Mouse (Mus musculus) heart, postnatal 0 days (tissue): ENCODE results near the gene Dlg2. TPM values are rescaled to one million over a fixed set of nuclear protein-coding genes. Genes with fewer than 3 reads are reported as not detected.

Source experiments
- ATAC-seq: fragments of 200-750 bp; cut with Nextera tagmentation; 2 replicates; pipeline ENCODE4 v1.8.0; 2017; ENCODE audit warnings: low read depth, moderate number of reproducible peaks, moderate library complexity; ENCODE audit not compliant: insufficient read depth
- DNase-seq: peaks from one replicate; pipeline ENCODE4 v3.0.0-alpha.2; 2016; ENCODE audit warnings: low spot score
- H3K27ac ChIP-seq: fragments of 300-500 bp; sonication (generic); 2 replicates; pipeline ENCODE4 v1.5.1; 2014; ENCODE audit warnings: low read depth, mild to moderate bottlenecking
- H3K27me3 ChIP-seq: fragments of 300-500 bp; sonication (generic); 2 replicates; pipeline ENCODE4 v1.6.1; 2014; ENCODE audit warnings: low read length, mixed read lengths; ENCODE audit not compliant: control insufficient read depth, insufficient read depth
- H3K36me3 ChIP-seq: fragments of 300-500 bp; sonication (generic); replicated peaks from 2 replicates; pipeline ENCODE4 v1.6.1; 2014; ENCODE audit warnings: low read length, mixed read lengths; ENCODE audit not compliant: control insufficient read depth, insufficient read depth
- H3K4me1 ChIP-seq: fragments of 300-500 bp; sonication (generic); 2 replicates; pipeline ENCODE4 v1.6.1; 2014; ENCODE audit warnings: antibody characterized with exemption; ENCODE audit not compliant: control insufficient read depth, insufficient read depth
- H3K4me2 ChIP-seq: fragments of 300-500 bp; sonication (generic); 2 replicates; pipeline ENCODE4 v1.6.1; 2014; ENCODE audit warnings: low read depth, mild to moderate bottlenecking, low read length, moderate library complexity
- H3K4me3 ChIP-seq: fragments of 300-500 bp; sonication (generic); 2 replicates; pipeline ENCODE4 v1.5.1; 2014; ENCODE audit warnings: low read depth, low read length
- H3K9ac ChIP-seq: fragments of 300-500 bp; sonication (generic); replicated peaks from 2 replicates; pipeline ENCODE4 v1.6.1; 2014; ENCODE audit warnings: low read depth, low read length, mixed read lengths
- H3K9me3 ChIP-seq: fragments of 300-500 bp; sonication (generic); replicated peaks from 2 replicates; pipeline ENCODE4 v1.6.1; 2016; ENCODE audit warnings: low read length; ENCODE audit not compliant: control insufficient read depth
- CTCF ChIP-seq: IDR thresholded peaks from 2 replicates; pipeline ENCODE4 v1.5.1; 2016; ENCODE audit warnings: antibody characterized with exemption, control low read depth, low read depth
- EP300 ChIP-seq: IDR thresholded peaks from 2 replicates; pipeline ENCODE4 v1.6.1; 2016; ENCODE audit warnings: antibody characterized with exemption, low read depth
- WGBS: fragments of 180-500 bp; shearing (Covaris S2); extraction: QIAGEN DNeasy Blood & Tissue Kit; methylation state at CpG from one replicate; pipeline ENCODE4 v1.1.7; 2014; 5-methylcytosine and 5-hydroxymethylcytosine counted together
- polyA plus RNA-seq: library from polyadenylated mRNA; unstranded; fragments of >200 nt; fragmentation: Nextera tagmentation; extraction: Ambion mirVana; gene quantifications from 2 replicates; pipeline ENCODE4 v1.2.1, GENCODE M21; 2015
- total RNA-seq: library from RNA; depleted of rRNA; stranded (reverse); fragments of >200 nt; gene quantifications from 2 replicates; pipeline ENCODE4 v1.2.3, GENCODE M21; 2014; ENCODE audit warnings: low replicate concordance

Dlg2 gene
- total and polyA plus RNA-seq, 2 experiments from 2014 or later = 1.3 to 2.3 TPM

- no peak overlapping the region for H3K27ac ChIP-seq
- no peak overlapping the region for H3K4me2 ChIP-seq
- no peak for ATAC-seq
- H3K9me3 ChIP-seq = no peaks in the 10 kb centered on the region
- no peak overlapping the region for H3K9ac ChIP-seq
- no peaks in the 10 kb centered on the region for H3K4me1 ChIP-seq
- no peak overlapping the region for H3K4me3 ChIP-seq
- H3K27me3 ChIP-seq = no peaks in the 10 kb centered on the region
- WGBS = 83% methylated on average over 3 of the region's 3 CpGs
- H3K36me3 ChIP-seq = no peaks in the 10 kb centered on the region
- TF ChIP-seq EP300 (no peak), CTCF (no peak)
- no peak for DNase-seq
Measured at GRCm38 (mm10) chr7:91461352-91461751, 984.9 kb downstream of the Dlg2 start.

DNA sequence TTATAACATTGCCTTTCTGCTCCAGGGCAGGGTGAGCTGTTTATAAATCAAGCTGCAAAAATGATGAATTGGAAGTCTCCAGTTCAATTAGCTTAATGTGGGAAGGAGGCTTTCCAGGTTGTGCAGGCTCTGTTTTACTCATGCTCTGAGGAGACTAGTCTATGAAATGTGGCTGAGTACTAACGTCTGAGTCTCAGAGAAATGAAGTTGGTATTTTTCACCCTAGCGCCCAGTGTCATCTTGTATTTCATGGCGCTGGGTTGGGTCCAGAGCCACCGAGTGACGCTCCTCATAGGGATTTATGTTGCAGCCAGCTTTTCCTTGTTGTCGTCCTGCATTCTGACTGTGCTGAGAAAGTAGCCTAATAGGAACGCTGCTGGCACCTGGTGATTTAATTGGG, 986.8 kb downstream of the Dlg2 start:
- Histone ChIP-seq H3K36me3 (no peaks in the 10 kb centered on the region), H3K27ac (no peak overlapping the region), H3K4me2 (no peak overlapping the region), H3K9me3 (no peaks in the 10 kb centered on the region), H3K9ac (no peak overlapping the region), H3K4me3 (no peak overlapping the region), H3K4me1 (no peaks in the 10 kb centered on the region), H3K27me3 (no peaks in the 10 kb centered on the region)
- TF ChIP-seq EP300 (no peak), CTCF (no peak)
- WGBS = 53% methylated on average over 7 of the region's 7 CpGs
- ATAC-seq (no peak), DNase-seq (no peak)

DNA sequence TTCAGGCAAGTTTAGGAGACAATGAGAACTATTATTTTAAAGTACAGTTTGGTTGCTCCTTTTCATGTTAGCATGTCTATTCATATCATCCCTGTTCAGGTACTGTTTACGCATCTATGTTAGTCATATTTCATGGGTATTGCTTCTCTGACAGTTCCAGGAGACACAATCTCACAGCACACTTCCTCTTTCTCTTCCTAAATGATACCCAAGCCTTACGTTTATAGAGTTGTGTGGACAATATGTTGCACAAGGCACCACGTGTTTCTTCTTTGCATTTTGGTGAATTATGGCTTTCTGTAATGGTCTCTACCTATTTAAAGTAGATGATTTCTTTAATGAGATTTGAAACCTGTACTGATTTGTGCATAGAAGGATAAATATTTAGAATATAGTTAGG, 990.6 kb downstream of the Dlg2 start:
- H3K27ac ChIP-seq = no peak overlapping the region
- ATAC-seq (no peak), DNase-seq (no peak)
- no peaks in the 10 kb centered on the region for H3K9me3 ChIP-seq
- WGBS = 64% methylated on average over 3 of the region's 3 CpGs
- H3K4me1 ChIP-seq = no peaks in the 10 kb centered on the region
- no peak overlapping the region for H3K4me3 ChIP-seq
- H3K9ac ChIP-seq = no peak overlapping the region
- H3K36me3 ChIP-seq = no peaks in the 10 kb centered on the region
- no peak overlapping the region for H3K4me2 ChIP-seq
- no peak for TF ChIP-seq CTCF
- TF ChIP-seq EP300 = no peak
- H3K27me3 ChIP-seq = no peaks in the 10 kb centered on the region

DNA sequence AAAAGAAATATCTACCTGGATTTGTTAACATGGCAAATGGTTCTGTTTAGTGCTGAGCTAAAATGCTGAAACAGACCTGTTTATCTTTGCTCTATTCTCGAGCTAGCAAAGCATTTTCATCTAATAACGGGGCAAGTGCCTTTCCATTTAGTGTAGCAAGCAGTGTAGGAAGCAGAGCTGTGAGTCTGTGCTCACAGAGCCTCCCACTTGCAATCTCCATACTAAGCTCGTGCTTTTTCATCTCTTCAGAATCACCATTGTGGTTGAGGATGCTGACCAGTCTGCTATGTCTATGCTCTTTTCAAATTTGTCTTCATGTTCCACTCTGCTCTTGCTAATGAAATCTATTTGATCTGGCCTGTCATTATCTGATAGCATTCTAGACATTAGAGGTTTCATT, 1002.7 kb downstream of the Dlg2 start:
- no peak for DNase-seq
- H3K9me3 ChIP-seq = no peaks in the 10 kb centered on the region
- TF ChIP-seq CTCF = no peak
- H3K4me3 ChIP-seq = no peak overlapping the region
- H3K27ac ChIP-seq = no peak overlapping the region
- H3K27me3 ChIP-seq = no peaks in the 10 kb centered on the region
- no peaks in the 10 kb centered on the region for H3K4me1 ChIP-seq
- ATAC-seq = no peak
- H3K36me3 ChIP-seq = no peaks in the 10 kb centered on the region
- no peak overlapping the region for H3K4me2 ChIP-seq
- H3K9ac ChIP-seq = no peak overlapping the region
- WGBS = 56% methylated on average over 3 of the region's 3 CpGs

- TF ChIP-seq EP300 (no peak), CTCF (no peak)
- ATAC-seq (no peak), DNase-seq (no peak)
- no peaks in the 10 kb centered on the region for H3K9me3 ChIP-seq
- no peak overlapping the region for H3K4me3 ChIP-seq
- no peak overlapping the region for H3K4me2 ChIP-seq
- no peak overlapping the region for H3K9ac ChIP-seq
- no peak overlapping the region for H3K27ac ChIP-seq
- H3K36me3 ChIP-seq = no peaks in the 10 kb centered on the region
- WGBS = 65% methylated on average over 1 of the region's 1 CpGs
- H3K27me3 ChIP-seq = no peaks in the 10 kb centered on the region
- H3K4me1 ChIP-seq = no peaks in the 10 kb centered on the region
Measured at GRCm38 (mm10) chr7:91481574-91482197, 1005.2 kb downstream of the Dlg2 start.

GRCm38 (mm10) chr7:91493234-91493633, 1016.8 kb downstream of the Dlg2 start:
- no peaks in the 10 kb centered on the region for H3K9me3 ChIP-seq
- no peak overlapping the region for H3K4me2 ChIP-seq
- WGBS = 70% methylated on average over 3 of the region's 3 CpGs
- H3K9ac ChIP-seq = no peak overlapping the region
- DNase-seq = no peak
- no peak overlapping the region for H3K27ac ChIP-seq
- ATAC-seq = no peak
- no peaks in the 10 kb centered on the region for H3K36me3 ChIP-seq
- H3K27me3 ChIP-seq = no peaks in the 10 kb centered on the region
- no peak overlapping the region for H3K4me3 ChIP-seq
- TF ChIP-seq EP300 (no peak), CTCF (no peak)
- H3K4me1 ChIP-seq = no peaks in the 10 kb centered on the region
